Mouse (Mus musculus) kidney, adult 2 months (tissue): ENCODE measurements around the gene Limch1.

Experiments used
- CTCF ChIP-seq: fragments of 200-500 bp; conservative IDR thresholded peaks from 2 replicates; pipeline ENCODE4 v1.5.1; 2011; ENCODE audit warnings: low read depth, mild to moderate bottlenecking, control low read depth, low read length, moderate library complexity, mixed read lengths; ENCODE audit not compliant: insufficient read depth, insufficient read length
- POLR2A ChIP-seq: fragments of 200-500 bp; IDR thresholded peaks from one replicate; pipeline ENCODE4 v1.6.1; 2011; ENCODE audit warnings: low read depth, low read length, control low read depth

DNA sequence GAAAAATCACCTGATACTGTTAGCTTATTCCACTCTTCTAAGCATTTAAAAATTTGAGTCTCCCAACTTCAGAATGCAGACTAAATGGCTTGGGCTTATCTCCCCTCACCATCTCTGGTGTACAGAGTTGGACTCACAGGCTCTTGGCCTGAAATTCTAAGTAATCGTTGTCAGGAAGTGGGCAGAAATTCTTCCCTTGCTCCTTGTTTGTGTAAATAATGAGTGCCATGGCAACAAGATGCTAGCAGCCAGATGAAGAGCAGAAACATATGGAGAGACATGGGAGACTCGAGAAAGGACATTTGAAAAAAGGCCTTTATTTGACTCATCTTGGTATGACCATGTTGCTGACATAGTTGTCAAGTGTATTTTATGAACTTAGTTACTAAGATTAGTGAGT, 164.3 kb downstream of the Limch1 start:
- TF ChIP-seq CTCF (no peak), POLR2A (no peak)
